Mouse (Mus musculus): ENCODE data around the gene Vangl2. TPM values are rescaled to one million over a fixed set of nuclear protein-coding genes. Genes with fewer than 3 reads are reported as not detected.

Gene Vangl2
- polyA plus RNA-seq, 1 experiment from 2014 or later: 18.4 TPM

GRCm38 (mm10) chr1:172016031-172016430 is 12.2 kb downstream of the Vangl2 start:
- H3K27me3 ChIP-seq (ENCODE audit: control insufficient read depth, insufficient read depth, low read length): no peaks in the 10 kb centered on the region
- ATAC-seq (ENCODE audit: insufficient number of reproducible peaks, insufficient read depth, low FRiP score, low read depth): no peak
- no peak overlapping the region; the same call in 1 of the 2 replicates for H3K27ac ChIP-seq (ENCODE audit: low read length)
- no peak overlapping the region for H3K4me2 ChIP-seq (replicated peaks; ENCODE audit: low read depth, low read length)
- no peak overlapping the region for H3K9ac ChIP-seq (replicated peaks; ENCODE audit: low read depth, low read length)
- H3K4me1 ChIP-seq (ENCODE audit: control insufficient read depth, insufficient read depth, low read length): peaks cover 31% of the 10 kb centered on the region; the same call in 1 of the 2 replicates
- H3K4me3 ChIP-seq (ENCODE audit: low read depth, low read length): no peak overlapping the region
- no peaks in the 10 kb centered on the region for H3K9me3 ChIP-seq (ENCODE audit: control insufficient read depth, low read depth, low read length)
- WGBS: 55% methylated on average over 8 of the region's 8 CpGs
- H3K36me3 ChIP-seq (ENCODE audit: control insufficient read depth, insufficient read depth, low read length): peaks cover 14% of the 10 kb centered on the region

- H3K4me1 ChIP-seq (ENCODE audit: control insufficient read depth, insufficient read depth, low read length): peaks cover 31% of the 10 kb centered on the region; the same call in 1 of the 2 replicates
- no peak overlapping the region for H3K9ac ChIP-seq (replicated peaks; ENCODE audit: low read depth, low read length)
- H3K4me2 ChIP-seq (replicated peaks; ENCODE audit: low read depth, low read length): no peak overlapping the region
- H3K9me3 ChIP-seq (ENCODE audit: control insufficient read depth, low read depth, low read length): no peaks in the 10 kb centered on the region
- H3K27me3 ChIP-seq (ENCODE audit: control insufficient read depth, insufficient read depth, low read length): no peaks in the 10 kb centered on the region
- no peak overlapping the region for H3K4me3 ChIP-seq (ENCODE audit: low read depth, low read length)
- WGBS: 63% methylated on average over 9 of the region's 9 CpGs
- ATAC-seq (ENCODE audit: insufficient number of reproducible peaks, insufficient read depth, low FRiP score, low read depth): no peak
- no peak overlapping the region for H3K27ac ChIP-seq (ENCODE audit: low read length)
- peaks cover 21% of the 10 kb centered on the region for H3K36me3 ChIP-seq (ENCODE audit: control insufficient read depth, insufficient read depth, low read length)
Observed at GRCm38 (mm10) chr1:172015312-172015939, 12.8 kb downstream of the Vangl2 start.

- no peak overlapping the region for H3K27ac ChIP-seq (ENCODE audit: low read length)
- H3K4me3 ChIP-seq (ENCODE audit: low read depth, low read length): no peak overlapping the region
- H3K9me3 ChIP-seq (ENCODE audit: control insufficient read depth, low read depth, low read length): no peaks in the 10 kb centered on the region
- WGBS: 73% methylated on average over 9 of the region's 9 CpGs
- ATAC-seq (ENCODE audit: insufficient number of reproducible peaks, insufficient read depth, low FRiP score, low read depth): no peak
- H3K9ac ChIP-seq (replicated peaks; ENCODE audit: low read depth, low read length): no peak overlapping the region
- no peak overlapping the region for H3K4me2 ChIP-seq (replicated peaks; ENCODE audit: low read depth, low read length)
- H3K27me3 ChIP-seq (ENCODE audit: control insufficient read depth, insufficient read depth, low read length): no peaks in the 10 kb centered on the region
- H3K36me3 ChIP-seq (ENCODE audit: control insufficient read depth, insufficient read depth, low read length): peaks cover 27% of the 10 kb centered on the region
- H3K4me1 ChIP-seq (ENCODE audit: control insufficient read depth, insufficient read depth, low read length): peaks cover 27% of the 10 kb centered on the region; the same call in 1 of the 2 replicates
Observed at GRCm38 (mm10) chr1:172014771-172015170, 13.5 kb downstream of the Vangl2 start.

DNA sequence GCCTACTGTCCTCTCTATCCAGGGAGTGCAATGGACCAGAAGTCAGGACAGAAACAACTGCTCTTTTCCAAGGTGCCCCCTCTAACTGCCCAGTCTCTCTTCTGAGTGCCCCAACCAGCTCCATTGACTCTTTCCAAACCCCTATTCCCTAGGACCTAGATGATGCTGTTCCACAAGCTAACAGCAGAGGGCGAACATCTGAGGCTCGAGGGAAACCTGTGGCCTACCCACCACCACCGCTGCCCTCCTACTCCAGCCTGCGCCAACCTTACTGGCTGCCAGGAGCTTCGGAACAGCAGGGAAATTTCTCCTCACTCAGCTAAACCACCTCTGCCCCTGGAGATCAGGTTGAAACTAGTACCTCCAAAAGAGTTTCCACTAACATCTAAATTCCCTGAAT is 16.2 kb downstream of the Vangl2 start:
- Histone ChIP-seq H3K9me3 (ENCODE audit: control insufficient read depth, low read depth, low read length) (no peaks in the 10 kb centered on the region), H3K4me3 (ENCODE audit: low read depth, low read length) (no peak overlapping the region), H3K27ac (ENCODE audit: low read length) (no peak overlapping the region), H3K4me1 (ENCODE audit: control insufficient read depth, insufficient read depth, low read length) (peaks cover 9% of the 10 kb centered on the region; the same call in 1 of the 2 replicates), H3K9ac (replicated peaks; ENCODE audit: low read depth, low read length) (no peak overlapping the region), H3K36me3 (ENCODE audit: control insufficient read depth, insufficient read depth, low read length) (peaks cover 48% of the 10 kb centered on the region), H3K27me3 (ENCODE audit: control insufficient read depth, insufficient read depth, low read length) (no peaks in the 10 kb centered on the region), H3K4me2 (replicated peaks; ENCODE audit: low read depth, low read length) (no peak overlapping the region)
- no peak for ATAC-seq (ENCODE audit: insufficient number of reproducible peaks, insufficient read depth, low FRiP score, low read depth)
- WGBS: 17% methylated on average over 5 of the region's 5 CpGs

- Histone ChIP-seq H3K27me3 (ENCODE audit: control insufficient read depth, insufficient read depth, low read length) (no peaks in the 10 kb centered on the region), H3K9me3 (ENCODE audit: control insufficient read depth, low read depth, low read length) (no peaks in the 10 kb centered on the region), H3K9ac (replicated peaks; ENCODE audit: low read depth, low read length) (no peak overlapping the region), H3K4me1 (ENCODE audit: control insufficient read depth, insufficient read depth, low read length) (no peaks in the 10 kb centered on the region), H3K36me3 (ENCODE audit: control insufficient read depth, insufficient read depth, low read length) (peaks cover 63% of the 10 kb centered on the region), H3K4me2 (replicated peaks; ENCODE audit: low read depth, low read length) (no peak overlapping the region), H3K27ac (ENCODE audit: low read length) (no peak overlapping the region), H3K4me3 (ENCODE audit: low read depth, low read length) (no peak overlapping the region)
- ATAC-seq (ENCODE audit: insufficient number of reproducible peaks, insufficient read depth, low FRiP score, low read depth): no peak
- WGBS: 95% methylated on average over 20 of the region's 20 CpGs
Observed at GRCm38 (mm10) chr1:172010042-172010824, 18.0 kb downstream of the Vangl2 start.

- Histone ChIP-seq H3K4me2 (replicated peaks; ENCODE audit: low read depth, low read length) (no peak overlapping the region), H3K9ac (replicated peaks; ENCODE audit: low read depth, low read length) (no peak overlapping the region), H3K27me3 (ENCODE audit: control insufficient read depth, insufficient read depth, low read length) (no peaks in the 10 kb centered on the region), H3K27ac (ENCODE audit: low read length) (no peak overlapping the region), H3K4me3 (ENCODE audit: low read depth, low read length) (no peak overlapping the region), H3K9me3 (ENCODE audit: control insufficient read depth, low read depth, low read length) (no peaks in the 10 kb centered on the region), H3K36me3 (ENCODE audit: control insufficient read depth, insufficient read depth, low read length) (peaks cover 71% of the 10 kb centered on the region), H3K4me1 (ENCODE audit: control insufficient read depth, insufficient read depth, low read length) (no peaks in the 10 kb centered on the region)
- ATAC-seq (ENCODE audit: insufficient number of reproducible peaks, insufficient read depth, low FRiP score, low read depth): no peak
- 96% methylated on average over 21 of the region's 21 CpGs for WGBS
Observed at GRCm38 (mm10) chr1:172009406-172009805, 18.8 kb downstream of the Vangl2 start.

- H3K9me3 ChIP-seq (ENCODE audit: control insufficient read depth, low read depth, low read length): no peaks in the 10 kb centered on the region
- no peak for ATAC-seq (ENCODE audit: insufficient number of reproducible peaks, insufficient read depth, low FRiP score, low read depth)
- no peak overlapping the region for H3K4me2 ChIP-seq (replicated peaks; ENCODE audit: low read depth, low read length)
- no peaks in the 10 kb centered on the region for H3K27me3 ChIP-seq (ENCODE audit: control insufficient read depth, insufficient read depth, low read length)
- H3K4me1 ChIP-seq (ENCODE audit: control insufficient read depth, insufficient read depth, low read length): no peaks in the 10 kb centered on the region
- no peak overlapping the region for H3K27ac ChIP-seq (ENCODE audit: low read length)
- WGBS: 80% methylated on average over 9 of the region's 9 CpGs
- H3K36me3 ChIP-seq (ENCODE audit: control insufficient read depth, insufficient read depth, low read length): peaks cover 74% of the 10 kb centered on the region
- no peak overlapping the region for H3K9ac ChIP-seq (replicated peaks; ENCODE audit: low read depth, low read length)
- H3K4me3 ChIP-seq (ENCODE audit: low read depth, low read length): no peak overlapping the region
Observed at GRCm38 (mm10) chr1:172008351-172008750, 19.9 kb downstream of the Vangl2 start.

GRCm38 (mm10) chr1:172007761-172008160 is 20.5 kb downstream of the Vangl2 start:
- no peak for ATAC-seq (ENCODE audit: insufficient number of reproducible peaks, insufficient read depth, low FRiP score, low read depth)
- WGBS: 95% methylated on average over 21 of the region's 21 CpGs
- Histone ChIP-seq H3K36me3 (ENCODE audit: control insufficient read depth, insufficient read depth, low read length) (peaks cover 73% of the 10 kb centered on the region), H3K4me2 (replicated peaks; ENCODE audit: low read depth, low read length) (no peak overlapping the region), H3K27ac (ENCODE audit: low read length) (no peak overlapping the region), H3K4me3 (ENCODE audit: low read depth, low read length) (no peak overlapping the region), H3K9ac (replicated peaks; ENCODE audit: low read depth, low read length) (no peak overlapping the region), H3K4me1 (ENCODE audit: control insufficient read depth, insufficient read depth, low read length) (no peaks in the 10 kb centered on the region), H3K27me3 (ENCODE audit: control insufficient read depth, insufficient read depth, low read length) (no peaks in the 10 kb centered on the region), H3K9me3 (ENCODE audit: control insufficient read depth, low read depth, low read length) (no peaks in the 10 kb centered on the region)

Data from stomach, embryonic 14.5 days (tissue).